Mouse (Mus musculus) left cerebral cortex, adult 9 months (tissue): Measurements from ENCODE around the gene Lrrc8c.
A peak's percentile ranks its signal among the peaks of the same experiment; 100 is the strongest.

Experiments used
- DNase-seq, 2 experiments: peaks; one replicate each; pipeline ENCODE4 v3.0.0; 2022; ENCODE audit warnings: low spot score in 2 of 2

The Lrrc8c gene

DNA sequence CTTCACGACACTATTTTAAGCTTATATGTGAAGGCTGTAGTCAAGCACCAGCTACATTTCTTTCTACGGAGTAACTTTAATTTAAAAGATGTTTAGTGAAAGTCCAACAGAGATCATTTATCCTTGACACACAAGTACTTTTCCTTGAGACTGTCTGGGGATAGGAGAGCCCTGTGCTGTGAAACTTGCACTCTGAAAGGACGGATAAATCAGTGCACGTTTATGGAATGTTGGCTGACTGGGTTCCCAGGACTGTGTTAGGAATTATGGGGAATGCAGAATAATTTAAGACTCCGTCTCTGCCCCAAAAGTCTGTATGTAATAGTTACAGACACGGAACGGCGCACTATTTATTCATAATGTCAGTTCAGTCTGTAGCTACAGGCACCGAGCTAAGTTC, 74.4 kb downstream of the Lrrc8c start:
- no peak for DNase-seq

DNA sequence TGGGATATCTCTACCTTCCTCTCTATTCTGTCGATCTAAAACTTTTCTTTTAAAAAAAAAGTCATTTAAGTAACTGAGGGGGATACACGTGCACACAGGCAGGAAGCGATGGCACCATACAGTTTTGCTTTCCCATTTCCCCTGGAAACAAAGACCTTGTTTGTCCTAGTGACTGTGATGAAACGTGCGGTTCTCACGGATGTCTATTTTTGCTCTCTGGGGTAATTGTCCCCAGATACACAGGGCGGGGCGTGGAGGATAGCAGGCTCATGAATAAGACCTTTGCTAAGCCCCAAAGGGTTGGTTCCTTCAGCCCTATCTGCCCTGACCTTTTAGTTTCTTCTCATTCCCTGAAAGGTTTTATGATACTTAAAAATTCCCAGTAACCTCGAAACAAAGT, 79.7 kb downstream of the Lrrc8c start:
- no peak for DNase-seq

DNA sequence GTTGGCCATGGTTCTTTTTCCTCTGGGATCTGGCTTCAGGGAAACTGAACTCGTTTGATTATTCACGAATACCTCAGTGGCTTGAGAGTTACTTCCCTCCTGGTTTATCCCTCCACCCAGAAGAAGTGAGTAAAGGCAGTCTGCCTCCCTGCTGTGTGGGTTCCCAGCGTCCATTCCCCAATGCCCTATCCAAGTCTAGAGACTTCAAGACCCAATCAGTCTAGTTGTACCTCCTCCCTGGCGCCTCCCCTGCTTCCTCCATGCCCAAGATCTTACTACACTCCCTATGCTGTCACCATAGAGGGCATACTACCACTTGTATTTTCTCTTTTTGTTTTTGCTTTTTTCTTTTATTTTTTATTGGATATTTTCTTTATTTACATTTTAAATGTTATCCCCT, 80.1 kb downstream of the Lrrc8c start:
- DNase-seq: no peak

DNA sequence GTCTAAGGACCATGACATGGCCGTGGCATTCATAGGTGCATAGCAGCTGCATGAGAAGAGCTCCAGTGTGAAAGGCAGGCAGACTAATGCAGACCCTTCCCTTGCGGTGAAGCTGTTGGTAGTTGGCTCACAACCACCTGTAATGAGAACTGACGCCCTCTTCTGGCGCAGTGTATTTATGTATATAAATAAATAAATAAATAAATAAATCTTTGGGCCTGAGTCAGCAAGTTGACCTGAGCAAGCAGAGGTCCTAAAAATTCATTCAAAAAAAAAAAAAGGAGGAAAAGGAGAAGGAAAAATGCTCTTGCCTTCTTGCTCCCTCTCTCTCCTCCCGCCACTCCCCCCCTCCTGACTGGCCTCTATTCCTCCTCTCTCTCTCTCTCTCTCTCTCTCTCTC, 81.8 kb downstream of the Lrrc8c start:
- DNase-seq: no peak

DNA sequence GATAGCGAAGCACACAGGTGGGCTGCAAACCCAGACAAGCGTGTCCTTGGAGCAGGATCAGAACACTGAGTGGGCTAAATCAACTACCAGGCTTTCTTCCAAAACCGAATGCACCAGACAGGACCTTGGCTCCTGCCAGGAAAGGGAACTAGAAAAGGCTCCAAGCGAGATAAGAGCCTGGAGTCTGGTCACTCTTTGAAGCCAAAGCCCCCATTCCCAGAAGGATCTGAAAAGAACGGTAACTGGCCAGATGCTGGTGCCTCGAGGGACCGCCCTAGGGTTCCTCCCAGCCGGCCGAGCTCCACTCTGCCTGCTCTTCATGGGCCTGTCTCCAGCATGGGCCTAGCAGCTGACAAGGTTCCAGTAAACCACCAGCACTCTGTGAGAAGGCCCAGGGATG, 83.4 kb downstream of the Lrrc8c start:
- no peak for DNase-seq

DNA sequence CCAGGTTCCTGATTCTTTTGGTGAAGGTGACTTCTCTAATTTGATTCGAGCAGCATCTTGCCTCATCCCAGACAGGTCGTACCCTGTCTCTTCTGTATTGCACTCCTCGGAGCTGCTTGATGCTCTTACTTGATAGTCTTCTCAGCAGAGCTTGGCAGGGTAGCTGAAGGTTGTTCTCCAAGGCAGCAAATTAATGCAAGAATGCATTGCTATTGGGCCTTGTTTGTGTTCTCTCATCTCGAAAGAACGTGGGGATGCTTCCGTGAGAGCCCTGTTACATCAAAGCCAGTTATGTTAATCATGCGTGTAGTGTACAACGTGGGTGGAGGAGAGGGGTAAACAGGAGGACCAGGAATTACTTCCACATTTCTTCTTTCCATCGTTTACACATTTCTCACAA, 86.5 kb downstream of the Lrrc8c start:
- no peak for DNase-seq

DNA sequence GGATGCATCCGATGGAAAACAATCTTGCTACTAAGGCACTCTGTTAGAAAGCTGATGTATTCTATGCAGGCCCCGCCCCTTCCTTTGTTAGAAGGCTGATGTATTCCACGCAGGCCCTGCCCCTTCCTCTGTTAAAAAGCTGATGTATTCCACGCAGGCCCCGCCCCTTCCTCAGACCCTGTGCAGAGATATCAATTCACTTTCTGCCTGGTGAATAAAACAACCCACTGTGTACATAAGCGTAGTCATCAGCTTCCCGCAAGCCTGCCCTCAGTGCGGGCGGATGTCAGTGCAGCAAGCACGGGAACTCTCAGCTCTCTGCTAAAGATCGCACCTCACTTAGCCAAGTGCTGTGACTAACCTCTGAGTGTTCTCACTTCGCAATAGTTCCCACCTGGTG, 90.5 kb downstream of the Lrrc8c start:
- DNase-seq: no peak

DNA sequence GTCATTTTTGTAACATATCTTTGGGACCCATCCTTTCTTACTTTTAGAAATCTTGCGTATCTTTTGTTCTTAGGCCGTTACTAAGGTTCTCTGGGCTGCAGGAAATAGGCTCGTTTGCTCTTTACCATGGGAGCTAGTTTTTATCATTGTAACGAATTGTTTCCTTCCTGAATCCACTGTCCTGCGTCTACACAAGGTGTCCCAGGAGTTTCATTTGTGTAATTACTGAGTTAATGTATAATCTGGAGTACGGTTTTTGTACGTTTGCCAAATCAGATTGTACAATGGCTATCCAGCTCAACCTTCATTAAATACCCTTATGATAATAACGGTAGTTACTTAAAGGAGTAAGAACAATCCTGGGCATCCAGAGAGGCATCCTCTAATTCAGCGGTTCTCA, 93.8 kb downstream of the Lrrc8c start:
- DNase-seq: no peak

DNA sequence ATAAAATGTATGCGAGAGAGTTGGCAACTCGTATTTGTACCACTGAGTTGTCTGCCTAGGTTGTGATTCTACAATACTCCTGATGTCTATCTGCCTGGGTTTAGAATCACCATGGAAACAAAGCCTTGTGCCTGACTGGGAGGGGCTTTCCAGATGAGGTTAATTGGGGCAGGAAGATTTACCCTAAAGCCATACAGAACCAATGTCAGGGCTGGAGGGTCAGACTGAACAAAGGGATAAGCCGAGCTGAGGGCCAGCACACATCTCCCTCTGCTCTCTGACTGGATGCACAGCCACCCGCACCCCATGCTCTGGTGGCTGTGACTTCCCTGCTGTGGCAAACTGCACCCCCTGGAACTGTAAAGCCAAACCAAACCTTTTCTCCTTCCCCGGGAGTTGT, 94.8 kb downstream of the Lrrc8c start:
- no peak for DNase-seq

DNA sequence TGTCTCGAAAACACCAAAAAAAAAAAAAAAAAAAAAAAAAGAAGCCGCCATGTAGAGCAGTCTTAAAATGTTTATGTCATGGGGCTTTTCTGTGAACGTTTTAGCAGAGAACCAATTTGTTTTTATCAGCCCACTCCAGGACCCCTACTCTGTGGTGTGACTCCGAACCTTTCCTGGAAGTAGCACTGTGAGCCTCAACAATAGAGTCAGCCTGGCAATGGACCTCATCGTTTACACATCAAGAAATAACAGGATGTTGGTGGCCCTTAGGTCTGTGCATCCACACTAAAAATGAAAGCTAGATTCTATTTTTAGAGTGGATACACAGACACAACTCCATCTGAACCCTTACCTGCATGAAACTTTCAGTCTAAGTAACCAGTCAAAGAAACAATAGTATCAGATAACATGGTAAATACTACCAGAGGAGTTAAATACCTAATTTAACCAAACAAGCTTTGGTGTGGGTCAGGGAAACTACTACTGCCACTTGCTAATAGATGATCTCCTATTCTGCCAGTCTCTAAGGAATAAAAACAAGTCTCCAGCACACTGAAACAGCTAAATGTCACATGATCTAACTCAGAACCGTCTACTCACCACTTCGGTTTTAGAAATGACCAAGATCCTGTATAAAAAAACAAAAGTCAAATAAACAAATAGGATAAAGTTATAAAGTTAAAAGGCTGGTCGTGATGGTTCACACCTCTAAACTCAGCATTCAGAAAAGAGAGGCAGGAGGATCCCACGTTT, 95.7 kb downstream of the Lrrc8c start:
- DNase-seq: no peak

DNA sequence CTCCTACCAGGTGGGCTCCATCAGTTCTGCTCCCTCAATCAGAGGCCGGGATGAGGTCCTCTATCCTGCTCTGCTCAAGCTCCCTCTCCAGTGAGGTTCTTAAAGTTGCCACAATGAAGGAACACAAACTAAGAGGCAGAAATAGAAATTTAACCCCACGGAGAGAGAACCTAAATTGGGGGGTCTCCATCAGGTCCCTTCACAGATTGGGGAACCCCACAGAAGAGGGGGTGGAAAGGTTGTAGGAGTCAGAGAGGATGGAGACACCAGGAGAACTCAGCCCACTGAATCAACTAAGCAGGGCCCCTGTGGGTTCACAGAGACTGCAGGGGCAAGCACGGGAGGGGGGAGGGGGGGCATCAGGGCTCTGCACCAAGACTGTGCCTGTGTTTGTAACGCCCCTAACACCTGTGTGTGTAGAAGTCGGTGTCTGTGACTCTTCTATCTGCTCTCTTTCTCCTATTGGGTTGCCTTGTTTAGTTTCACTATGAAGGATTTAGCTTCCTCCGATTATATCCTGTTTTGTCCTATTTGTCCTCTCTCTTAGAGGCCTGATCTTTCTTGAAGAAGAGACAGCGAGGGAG, 96.8 kb downstream of the Lrrc8c start:
- no peak for DNase-seq

DNA sequence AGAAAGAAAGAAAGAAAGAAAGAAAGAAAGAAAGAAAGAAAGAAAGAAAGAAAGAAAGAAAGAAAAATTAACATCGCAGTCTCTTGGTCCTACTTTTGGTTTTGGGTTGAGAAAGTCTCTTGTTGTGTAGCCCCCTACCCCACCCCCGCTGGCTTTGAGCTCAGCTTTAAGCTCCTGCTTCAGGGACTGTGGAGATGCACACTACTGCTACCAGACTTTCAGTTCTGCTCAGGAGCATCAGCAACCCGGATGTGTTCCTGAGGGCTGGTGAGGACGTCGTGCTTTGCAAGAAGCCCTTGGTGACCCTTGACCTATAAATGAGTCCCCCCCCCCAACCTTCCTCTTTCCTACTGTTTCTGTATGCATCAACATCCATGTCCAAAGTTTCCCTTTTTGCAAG, 97.3 kb downstream of the Lrrc8c start:
- no peak for DNase-seq

DNA sequence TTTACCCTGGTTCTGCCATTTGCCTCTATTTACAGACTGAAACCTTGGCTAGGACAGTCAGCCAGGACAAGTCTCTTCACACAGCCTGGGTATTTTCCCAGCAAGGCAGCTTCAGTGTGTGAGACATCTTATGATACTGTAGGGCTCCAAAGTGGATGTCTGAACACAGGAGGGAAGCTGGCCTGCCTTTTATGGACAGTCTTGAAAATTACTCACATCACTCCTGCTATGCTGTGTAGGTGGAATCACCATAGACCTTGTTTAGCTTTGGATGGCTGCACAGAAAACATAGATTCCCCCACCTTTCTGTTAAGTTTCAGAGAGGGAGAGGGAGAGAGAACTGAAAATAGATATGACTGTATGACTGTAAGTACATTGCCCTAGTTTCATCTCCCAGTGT, 99.3 kb downstream of the Lrrc8c start:
- DNase-seq: peak in 1 of 2 experiments; percentile 23

DNA sequence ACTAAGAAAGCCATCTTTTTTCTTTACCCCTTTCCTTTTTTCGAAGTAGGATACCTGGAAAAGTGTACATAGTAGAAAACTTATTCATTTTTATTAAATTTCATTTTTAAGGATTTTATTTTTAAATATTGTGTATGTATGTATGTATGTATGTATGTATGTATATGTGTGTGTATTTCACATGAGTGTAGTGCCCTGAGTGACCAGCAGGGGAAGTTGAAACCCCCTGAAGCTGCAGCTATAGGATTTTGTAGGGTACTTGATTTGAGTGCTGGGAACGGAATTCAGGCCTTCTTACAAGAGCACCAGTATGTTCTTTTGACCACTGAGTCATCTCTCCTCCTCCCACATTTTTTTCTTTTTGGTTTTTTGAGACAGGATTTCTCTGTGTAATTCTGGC, 100.5 kb downstream of the Lrrc8c start:
- DNase-seq: no peak

DNA sequence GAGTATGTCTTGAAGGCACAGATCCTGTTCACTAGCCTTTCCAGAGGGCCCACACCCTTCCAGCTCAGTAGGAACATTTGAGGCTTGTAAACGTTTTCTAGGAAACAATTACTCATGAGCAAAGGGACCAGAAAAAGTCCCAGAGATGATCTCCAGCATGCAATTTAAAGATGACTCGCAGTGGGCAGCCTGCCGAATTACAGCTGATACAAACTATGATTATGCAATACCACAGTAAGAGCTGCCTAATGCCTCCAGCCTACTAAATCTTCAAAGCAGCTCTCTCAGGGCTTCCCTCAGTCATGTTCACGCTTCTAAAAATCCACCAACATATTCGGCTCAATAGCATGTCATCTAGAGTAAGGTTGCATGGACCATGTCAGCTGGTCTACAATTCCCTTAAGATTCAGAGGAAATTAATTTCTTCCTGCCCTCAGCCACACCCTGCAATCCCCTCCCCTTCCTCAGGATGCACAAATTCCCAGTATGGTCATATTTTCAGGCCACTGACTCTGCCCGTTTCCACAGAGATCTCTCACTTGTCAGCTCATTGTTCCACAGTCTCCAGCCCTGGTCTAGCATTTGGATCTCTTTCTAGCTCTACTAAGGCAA, 101.4 kb downstream of the Lrrc8c start:
- DNase-seq: peak; percentile 31 to 77

DNA sequence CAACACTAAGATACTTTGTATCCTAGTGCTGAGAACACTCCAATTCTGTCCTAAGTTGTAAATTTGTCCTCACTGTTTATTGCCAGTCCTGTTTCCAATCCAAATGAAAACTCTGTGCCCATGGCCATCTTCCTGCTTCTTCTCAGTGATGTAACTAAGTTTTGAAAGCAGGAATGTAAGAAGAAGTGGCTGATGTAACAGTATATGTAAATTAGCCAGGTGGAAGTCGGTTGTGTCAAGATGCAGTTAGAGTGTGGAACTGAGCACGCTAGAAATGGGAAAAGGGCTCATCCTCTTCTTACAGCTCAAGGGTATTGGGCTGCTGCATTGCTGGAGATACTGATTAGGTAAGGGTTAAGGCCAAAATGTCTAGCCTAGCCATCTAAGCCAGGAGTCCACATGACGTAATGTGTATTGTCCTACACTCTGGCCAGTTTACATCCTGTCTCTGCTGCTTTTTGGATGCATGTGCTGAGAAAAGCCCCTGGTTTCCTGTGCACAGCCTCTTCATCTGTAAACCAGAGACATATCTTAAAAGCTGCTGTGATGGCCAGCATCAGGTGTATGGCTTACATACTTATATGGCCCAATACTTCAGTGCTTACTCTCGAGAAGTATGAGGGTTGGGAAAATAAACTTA, 104.0 kb downstream of the Lrrc8c start:
- DNase-seq: no peak

DNA sequence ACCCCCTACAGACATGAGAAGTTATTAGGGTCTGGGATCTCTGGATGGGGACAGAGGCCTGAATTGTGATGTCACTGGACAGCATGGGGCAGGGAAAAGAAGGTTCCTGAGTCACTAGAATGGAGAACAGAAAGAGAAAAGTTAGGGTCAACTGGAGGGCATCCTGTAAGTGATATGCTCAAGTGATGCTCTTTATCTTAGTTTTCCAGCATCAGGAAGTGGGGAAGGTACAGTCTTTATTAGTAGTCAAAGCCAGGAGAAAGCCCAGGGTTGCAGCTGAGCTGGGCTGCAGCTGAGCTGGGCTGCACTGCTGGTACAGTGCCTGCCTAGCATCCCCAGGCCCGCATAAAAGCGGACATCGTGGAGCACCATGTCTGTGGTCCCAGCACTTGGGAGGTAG, 105.1 kb downstream of the Lrrc8c start:
- DNase-seq: no peak

DNA sequence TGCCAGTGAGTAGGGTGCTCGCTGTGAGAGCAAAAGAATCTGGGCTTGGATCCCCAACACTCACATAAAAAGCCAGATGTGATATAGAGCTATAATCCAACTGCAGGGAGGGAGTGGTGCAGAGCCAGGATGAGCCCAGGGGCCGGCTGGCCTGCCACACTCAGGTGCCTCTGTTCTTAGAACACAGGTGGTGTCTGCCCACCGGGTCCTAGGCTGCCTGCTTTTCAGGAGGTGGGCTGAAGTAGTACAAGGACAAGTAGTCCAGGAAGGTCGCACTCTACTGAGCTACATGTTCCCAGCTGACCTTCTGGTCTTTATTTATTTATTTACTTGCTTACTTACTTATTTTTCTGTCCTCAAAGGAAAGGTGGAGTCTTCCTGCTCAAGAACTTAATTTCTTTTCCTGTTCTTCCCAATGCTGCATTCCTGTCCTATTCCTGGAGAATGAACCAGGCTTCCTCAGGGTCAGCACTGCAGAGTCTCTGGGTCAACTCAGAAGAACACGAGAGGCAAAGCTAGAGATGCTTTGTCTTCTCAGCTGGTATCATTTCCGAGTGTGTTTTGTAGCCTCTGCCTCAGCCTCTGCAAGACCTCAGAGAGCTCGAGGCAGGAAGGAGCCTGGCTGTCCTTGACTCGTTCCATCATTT, 106.4 kb downstream of the Lrrc8c start:
- DNase-seq: no peak

DNA sequence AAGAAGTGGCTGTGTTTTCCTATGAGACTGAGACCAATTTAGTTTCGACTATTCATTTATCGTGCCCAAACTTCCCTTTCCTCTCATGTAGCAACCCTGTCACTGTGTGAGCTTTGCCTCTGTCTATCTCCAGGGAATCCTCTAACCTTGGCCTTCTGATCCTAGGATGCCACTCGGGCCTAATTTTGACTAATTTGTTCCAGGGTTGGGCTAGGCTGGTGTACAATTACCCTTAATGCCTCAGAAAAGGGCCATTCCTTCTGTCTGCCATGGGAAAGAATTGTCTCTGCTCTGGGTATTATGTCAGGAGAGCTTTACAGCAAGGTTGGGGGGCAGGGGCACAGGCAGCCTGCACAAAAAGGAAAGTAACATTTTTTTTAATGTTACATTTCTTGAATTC, 107.2 kb downstream of the Lrrc8c start:
- DNase-seq: no peak

DNA sequence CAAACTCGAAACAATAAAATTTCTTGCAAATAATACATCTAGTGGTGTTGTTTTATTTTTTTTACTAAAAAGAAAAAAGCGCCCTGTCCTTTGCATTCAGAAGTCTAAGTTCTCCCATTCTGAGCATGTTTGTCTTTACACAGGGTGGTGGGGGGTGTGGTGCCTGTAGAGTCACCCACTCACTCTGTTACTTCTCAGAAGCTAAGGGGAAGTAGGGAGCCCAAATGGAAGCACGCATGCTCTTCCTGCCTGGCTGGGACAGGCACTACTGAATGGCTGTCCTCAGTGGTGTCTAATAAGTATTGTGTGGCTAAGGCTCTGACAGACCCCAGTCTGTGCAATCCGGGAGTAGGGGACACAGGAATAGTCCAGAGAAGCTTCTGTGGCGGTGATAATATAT, 107.9 kb downstream of the Lrrc8c start:
- no peak for DNase-seq

DNA sequence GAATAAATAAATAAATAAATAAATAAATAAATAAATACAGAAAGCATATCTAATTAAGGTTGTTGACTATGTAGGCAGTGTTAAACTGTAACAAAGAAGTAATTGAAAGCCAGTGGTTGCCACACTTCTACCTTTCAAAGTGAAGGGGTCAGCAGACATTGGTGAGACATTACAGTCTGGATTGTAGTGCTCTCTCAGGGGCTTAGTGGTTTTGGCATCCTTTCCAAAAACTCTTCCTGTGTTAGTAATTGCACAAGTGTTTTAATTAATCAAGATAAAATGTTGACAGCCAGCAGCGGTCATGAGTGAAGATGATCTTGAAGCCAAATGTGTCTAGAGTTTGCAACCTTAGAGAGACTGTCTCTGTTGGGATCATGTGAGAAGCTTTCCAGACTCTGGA, 110.8 kb downstream of the Lrrc8c start:
- DNase-seq: no peak

DNA sequence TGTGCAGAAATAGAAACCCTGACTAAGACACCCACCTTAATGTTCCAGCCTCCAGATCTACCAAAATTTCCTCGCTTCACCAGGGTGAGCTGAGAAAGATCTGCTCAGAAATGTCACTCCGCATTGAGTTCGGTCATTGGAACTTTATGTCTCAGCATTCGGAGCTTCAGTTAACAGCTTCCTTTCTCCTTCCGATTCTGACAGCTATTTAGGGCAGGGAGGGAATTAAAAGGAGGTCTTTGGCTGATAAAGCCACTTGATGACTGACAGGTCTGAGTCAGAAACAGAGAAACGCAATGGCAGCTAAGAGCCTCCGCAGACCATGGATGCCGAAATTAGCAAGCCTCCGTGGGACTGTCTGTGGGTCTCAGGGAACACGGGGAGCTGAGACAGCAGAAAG, 112.9 kb downstream of the Lrrc8c start:
- peak in 1 of 2 experiments; percentile 39 for DNase-seq
